Mouse (Mus musculus) lung, embryonic 16.5 days (tissue): ENCODE results near the gene Spn. TPM values are rescaled to one million over a fixed set of nuclear protein-coding genes. Genes with fewer than 3 reads are reported as not detected.
A peak's percentile ranks its signal among the peaks of the same experiment; 100 is the strongest.

Experiments
- ATAC-seq: fragments of 200-750 bp; cut with Nextera tagmentation; 2 replicates; pipeline ENCODE4 v1.8.0; 2017; ENCODE audit warnings: low read depth, mild to moderate bottlenecking, moderate library complexity
- H3K27ac ChIP-seq: fragments of 300-500 bp; sonication (generic); 2 replicates; pipeline ENCODE4 v1.5.1; 2014; ENCODE audit warnings: mild to moderate bottlenecking, control low read depth, low read length
- H3K27me3 ChIP-seq: fragments of 300-500 bp; sonication (generic); 2 replicates; pipeline ENCODE4 v1.6.1; 2014; ENCODE audit warnings: low read depth, low read length, mixed read lengths; ENCODE audit not compliant: control insufficient read depth, insufficient read depth
- H3K36me3 ChIP-seq: fragments of 300-500 bp; sonication (generic); 2 replicates; pipeline ENCODE4 v1.6.1; 2014; ENCODE audit warnings: low read length; ENCODE audit not compliant: control insufficient read depth, insufficient read depth
- H3K4me1 ChIP-seq: fragments of 300-500 bp; sonication (generic); replicated peaks from 2 replicates; pipeline ENCODE4 v1.6.1; 2014; ENCODE audit warnings: low read length, mixed read lengths; ENCODE audit not compliant: control insufficient read depth, insufficient read depth
- H3K4me2 ChIP-seq: fragments of 300-500 bp; sonication (generic); 2 replicates; pipeline ENCODE4 v1.6.1; 2014; ENCODE audit warnings: low read depth, low read length, control low read depth
- H3K4me3 ChIP-seq: fragments of 300-500 bp; sonication (generic); 2 replicates; pipeline ENCODE4 v1.5.1; 2014; ENCODE audit warnings: mild to moderate bottlenecking, low read length, control low read depth
- H3K9ac ChIP-seq: fragments of 300-500 bp; sonication (generic); 2 replicates; pipeline ENCODE4 v1.6.1; 2014; ENCODE audit warnings: low read length, control low read depth
- H3K9me3 ChIP-seq: fragments of 300-500 bp; sonication (generic); 2 replicates; pipeline ENCODE4 v1.6.1; 2016; ENCODE audit warnings: low read length; ENCODE audit not compliant: control insufficient read depth
- WGBS: fragments of 180-500 bp; shearing (Covaris S2); extraction: QIAGEN DNeasy Blood & Tissue Kit; methylation state at CpG from one replicate; pipeline ENCODE4 v1.1.7; 2014; 5-methylcytosine and 5-hydroxymethylcytosine counted together
- polyA plus RNA-seq: library from polyadenylated mRNA; unstranded; fragments of >200 nt; fragmentation: Nextera tagmentation; extraction: Ambion mirVana; gene quantifications from 2 replicates; pipeline ENCODE4 v1.2.1, GENCODE M21; 2015

Gene Spn
- polyA plus RNA-seq, 1 experiment from 2014 or later, result 0.44 TPM

- WGBS, result 48% methylated on average over 9 of the region's 9 CpGs
- Histone ChIP-seq H3K27me3 (no peaks in the 10 kb centered on the region), H3K4me2 (no peak overlapping the region), H3K9ac (no peak overlapping the region), H3K36me3 (no peaks in the 10 kb centered on the region), H3K4me1 (0 out of 2 replicates have a peak, but pooled peaks cover 6% of the 10 kb centered on the region), H3K4me3 (no peak overlapping the region), H3K9me3 (no peaks in the 10 kb centered on the region), H3K27ac (no peak overlapping the region)
- no peak for ATAC-seq
These were observed 8.0 kb upstream of the Spn start for GRCm38 (mm10) chr7:127145387-127146266.

- no peak overlapping the region for H3K9ac ChIP-seq
- no peak overlapping the region for H3K4me3 ChIP-seq
- no peak for ATAC-seq
- no peaks in the 10 kb centered on the region for H3K27me3 ChIP-seq
- no peak overlapping the region for H3K4me2 ChIP-seq
- no peaks in the 10 kb centered on the region for H3K36me3 ChIP-seq
- 71% methylated on average over 7 of the region's 7 CpGs for WGBS
- H3K9me3 ChIP-seq, result no peaks in the 10 kb centered on the region
- H3K4me1 ChIP-seq, result 0 out of 2 replicates have a peak, but pooled peaks cover 6% of the 10 kb centered on the region
- H3K27ac ChIP-seq, result no peak overlapping the region
These were observed 6.8 kb upstream of the Spn start for GRCm38 (mm10) chr7:127144412-127144811.

GRCm38 (mm10) chr7:127142666-127143065, 5.0 kb upstream of the Spn start:
- no peak overlapping the region for H3K4me3 ChIP-seq
- H3K4me1 ChIP-seq, result 0 out of 2 replicates have a peak, but pooled peaks cover 3% of the 10 kb centered on the region
- 80% methylated on average over 4 of the region's 4 CpGs for WGBS
- no peak overlapping the region for H3K4me2 ChIP-seq
- no peaks in the 10 kb centered on the region for H3K36me3 ChIP-seq
- no peak overlapping the region for H3K9ac ChIP-seq
- no peaks in the 10 kb centered on the region for H3K9me3 ChIP-seq
- H3K27ac ChIP-seq, result no peak overlapping the region
- no peak for ATAC-seq
- H3K27me3 ChIP-seq, result no peaks in the 10 kb centered on the region

- ATAC-seq, result peak; percentile 43; the same call in 1 of the 2 replicates
- Histone ChIP-seq H3K36me3 (no peaks in the 10 kb centered on the region), H3K9ac (no peak overlapping the region), H3K27ac (no peak overlapping the region), H3K4me2 (no peak overlapping the region), H3K27me3 (no peaks in the 10 kb centered on the region), H3K4me1 (0 out of 2 replicates have a peak, but pooled peaks cover 2% of the 10 kb centered on the region), H3K4me3 (no peak overlapping the region), H3K9me3 (no peaks in the 10 kb centered on the region)
- 37% methylated on average over 2 of the region's 2 CpGs for WGBS
These were observed 4.6 kb upstream of the Spn start for GRCm38 (mm10) chr7:127142214-127142613.

- no peak for ATAC-seq
- Histone ChIP-seq H3K27ac (no peak overlapping the region), H3K4me2 (no peak overlapping the region), H3K4me3 (no peak overlapping the region), H3K9me3 (no peaks in the 10 kb centered on the region), H3K9ac (no peak overlapping the region), H3K27me3 (no peaks in the 10 kb centered on the region), H3K36me3 (no peaks in the 10 kb centered on the region), H3K4me1 (0 out of 2 replicates have a peak, but pooled peaks cover 2% of the 10 kb centered on the region)
- WGBS, result 48% methylated on average over 7 of the region's 7 CpGs
These were observed 3.2 kb upstream of the Spn start for GRCm38 (mm10) chr7:127140623-127141404.

GRCm38 (mm10) chr7:127139562-127139961, 1.9 kb upstream of the Spn start:
- no peak overlapping the region for H3K9ac ChIP-seq
- no peak overlapping the region for H3K4me3 ChIP-seq
- H3K27ac ChIP-seq, result no peak overlapping the region
- WGBS, result 49% methylated on average over 5 of the region's 5 CpGs
- no peaks in the 10 kb centered on the region for H3K9me3 ChIP-seq
- no peaks in the 10 kb centered on the region for H3K36me3 ChIP-seq
- no peak overlapping the region for H3K4me2 ChIP-seq
- no peak for ATAC-seq
- H3K27me3 ChIP-seq, result no peaks in the 10 kb centered on the region
- 0 out of 2 replicates have a peak, but pooled peaks cover 2% of the 10 kb centered on the region for H3K4me1 ChIP-seq

GRCm38 (mm10) chr7:127139100-127139499, 1.5 kb upstream of the Spn start:
- ATAC-seq, result no peak
- Histone ChIP-seq H3K9ac (no peak overlapping the region), H3K9me3 (no peaks in the 10 kb centered on the region), H3K36me3 (no peaks in the 10 kb centered on the region), H3K27ac (no peak overlapping the region), H3K4me2 (no peak overlapping the region), H3K4me1 (0 out of 2 replicates have a peak, but pooled peaks cover 2% of the 10 kb centered on the region), H3K4me3 (no peak overlapping the region), H3K27me3 (no peaks in the 10 kb centered on the region)
- WGBS, result 84% methylated on average over 7 of the region's 7 CpGs

GRCm38 (mm10) chr7:127136181-127137071, 1.2 kb downstream of the Spn start:
- 0 out of 2 replicates have a peak, but pooled peaks cover 2% of the 10 kb centered on the region for H3K4me1 ChIP-seq
- no peak overlapping the region for H3K4me2 ChIP-seq
- H3K9me3 ChIP-seq, result no peaks in the 10 kb centered on the region
- no peak overlapping the region for H3K27ac ChIP-seq
- H3K9ac ChIP-seq, result no peak overlapping the region
- no peaks in the 10 kb centered on the region for H3K36me3 ChIP-seq
- H3K27me3 ChIP-seq, result no peaks in the 10 kb centered on the region
- no peak overlapping the region for H3K4me3 ChIP-seq
- ATAC-seq, result no peak
- WGBS, result 80% methylated on average over 22 of the region's 22 CpGs
